Mouse (Mus musculus): ENCODE results near the gene Pkdcc. TPM values are rescaled to one million over a fixed set of nuclear protein-coding genes. Genes with fewer than 3 reads are reported as not detected.

Pkdcc gene
- polyA plus RNA-seq, 1 experiment, result 42.6 TPM

DNA sequence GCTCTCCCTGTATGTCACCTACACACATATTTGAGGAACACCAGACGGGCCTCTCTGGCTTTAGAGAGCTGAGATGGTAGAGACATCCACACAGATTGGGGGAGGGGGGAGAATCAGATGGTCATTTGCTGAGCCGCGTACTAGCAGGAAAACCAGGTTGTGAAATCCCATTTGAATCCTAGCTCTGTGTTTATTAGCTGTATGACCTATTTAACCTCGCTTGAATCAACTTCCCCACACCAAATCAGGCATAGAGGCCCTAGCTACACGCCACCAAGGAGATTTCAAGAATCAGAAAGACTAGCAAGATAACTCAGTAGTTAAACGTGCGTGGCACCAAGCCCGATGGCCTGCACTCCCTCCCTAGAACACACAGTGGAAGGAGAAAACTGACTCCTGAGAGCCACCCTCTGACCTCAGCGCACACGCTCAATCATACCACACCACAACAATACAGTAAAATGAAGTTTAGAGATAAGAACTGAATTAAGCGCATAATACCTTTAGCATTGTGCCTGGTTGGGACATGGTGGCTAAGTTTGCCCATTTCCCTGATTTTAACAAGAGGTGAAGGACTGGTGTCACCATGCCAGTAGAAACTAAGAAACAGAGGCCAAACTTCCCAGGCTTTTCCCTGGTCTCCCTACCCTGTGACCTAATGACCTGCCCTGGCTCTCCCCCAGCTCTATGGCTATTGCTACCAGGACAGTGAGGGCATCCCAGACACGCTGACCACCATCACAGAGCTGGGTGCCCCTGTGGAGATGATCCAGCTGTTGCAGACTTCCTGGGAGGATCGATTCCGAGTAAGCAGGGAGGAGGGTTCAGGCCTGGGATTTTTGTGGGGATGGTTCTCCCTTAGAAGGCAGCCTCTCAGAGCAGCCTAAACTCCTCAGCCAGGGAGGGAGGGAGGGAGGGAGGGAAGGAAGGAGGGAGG, 4.5 kb downstream of the Pkdcc start:
- Histone ChIP-seq H3K36me3 (ENCODE audit: control insufficient read depth, insufficient read depth, low read length) (no peaks in the 10 kb centered on the region), H3K27ac (ENCODE audit: insufficient read depth, low read depth, low read length) (peak overlapping the region; percentile 7; the same call in 1 of the 2 replicates), H3K27me3 (replicated peaks; ENCODE audit: control insufficient read depth, insufficient read depth, low read length) (no peaks in the 10 kb centered on the region), H3K4me1 (ENCODE audit: control insufficient read depth, insufficient read depth, low read length) (peaks cover 12% of the 10 kb centered on the region; the same call in 1 of the 2 replicates), H3K4me3 (ENCODE audit: insufficient read depth, low read depth, low read length) (no peak overlapping the region)
- peak; percentile 45 for DNase-seq
- TF ChIP-seq POLR2A (IDR thresholded peaks at IDR 0.05; ENCODE audit: low read depth, low read length), result no peak
- TF ChIP-seq CTCF (conservative IDR thresholded peaks at IDR 0.05; ENCODE audit: insufficient read depth, insufficient read length, low read depth, low read length), result no peak
- 73% methylated on average over 14 of the region's 14 CpGs for WGBS

- WGBS, result 83% methylated on average over 18 of the region's 18 CpGs
- no peak for TF ChIP-seq CTCF (conservative IDR thresholded peaks at IDR 0.05; ENCODE audit: insufficient read depth, insufficient read length, low read depth, low read length)
- TF ChIP-seq POLR2A (IDR thresholded peaks at IDR 0.05; ENCODE audit: low read depth, low read length), result no peak
- peaks cover 12% of the 10 kb centered on the region; the same call in 1 of the 2 replicates for H3K4me1 ChIP-seq (ENCODE audit: control insufficient read depth, insufficient read depth, low read length)
- H3K4me3 ChIP-seq (ENCODE audit: insufficient read depth, low read depth, low read length), result no peak overlapping the region
- no peaks in the 10 kb centered on the region for H3K27me3 ChIP-seq (replicated peaks; ENCODE audit: control insufficient read depth, insufficient read depth, low read length)
- no peaks in the 10 kb centered on the region for H3K36me3 ChIP-seq (ENCODE audit: control insufficient read depth, insufficient read depth, low read length)
- DNase-seq, result no peak
- no peak overlapping the region for H3K27ac ChIP-seq (ENCODE audit: insufficient read depth, low read depth, low read length)
These were observed 6.0 kb downstream of the Pkdcc start for GRCm38 (mm10) chr17:83220954-83221538.

DNA sequence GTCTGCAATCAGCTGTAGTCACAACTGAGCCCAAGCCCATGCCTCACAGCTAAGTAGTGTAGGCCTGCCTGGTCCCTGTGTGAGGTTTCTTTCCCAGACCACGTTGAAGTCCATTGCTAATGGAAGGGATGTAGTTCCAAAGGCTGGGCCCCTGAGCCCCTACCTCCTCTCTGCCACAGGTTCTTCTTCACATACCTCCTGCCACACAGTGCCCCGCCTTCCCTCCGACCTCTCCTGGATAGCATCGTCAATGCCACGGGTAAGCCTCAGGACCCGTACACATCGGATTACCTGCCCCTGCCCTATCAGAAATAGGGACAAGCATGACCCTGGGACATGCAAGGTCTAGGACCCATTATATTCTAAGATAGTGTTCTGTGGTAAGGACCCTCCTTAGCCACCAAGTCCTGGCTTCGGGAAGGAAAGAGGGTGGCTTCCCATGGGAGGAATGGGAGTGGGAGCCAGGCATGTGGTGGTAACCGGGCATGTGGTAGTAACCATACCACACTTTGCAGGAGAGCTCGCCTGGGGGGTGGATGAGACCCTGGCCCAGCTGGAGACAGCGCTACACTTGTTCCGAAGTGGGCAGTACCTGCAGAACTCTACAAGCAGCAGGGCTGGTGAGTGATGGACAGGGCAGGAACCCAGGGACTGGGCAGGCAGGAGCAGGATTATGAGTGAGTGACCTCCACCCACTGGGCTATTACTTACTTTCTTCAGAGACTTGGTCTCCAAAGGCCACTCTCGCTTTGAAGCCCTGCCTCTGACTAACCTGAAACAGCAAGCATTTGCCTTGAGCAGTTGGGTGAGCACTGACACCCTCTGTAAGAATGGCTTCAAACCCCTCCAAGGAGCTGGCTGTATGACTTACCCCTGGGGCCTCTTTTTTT, 6.8 kb downstream of the Pkdcc start:
- Histone ChIP-seq H3K36me3 (ENCODE audit: control insufficient read depth, insufficient read depth, low read length) (no peaks in the 10 kb centered on the region), H3K27ac (ENCODE audit: insufficient read depth, low read depth, low read length) (no peak overlapping the region)
- DNase-seq, result no peak

DNA sequence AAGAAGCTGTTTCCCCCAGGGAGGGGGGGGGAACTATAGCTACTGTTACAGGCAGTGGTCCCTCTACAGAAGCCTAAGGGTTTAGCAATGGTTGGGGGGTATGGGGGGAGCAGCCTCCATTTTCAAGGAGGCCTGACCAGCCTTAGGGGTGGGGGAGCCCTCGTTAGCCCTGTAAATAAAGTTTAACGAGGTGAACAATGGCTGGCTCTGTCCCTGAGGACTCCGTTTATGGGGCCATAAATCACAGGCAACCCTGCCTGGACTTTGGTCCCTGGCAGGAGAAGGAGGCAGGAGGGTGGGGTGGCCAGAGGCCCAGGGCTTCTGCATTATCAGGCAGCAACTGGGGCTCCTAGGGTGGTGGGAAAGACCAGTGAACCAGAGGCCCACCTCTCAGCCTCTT, 7.6 kb downstream of the Pkdcc start:
- no peak overlapping the region for H3K27ac ChIP-seq (ENCODE audit: insufficient read depth, low read depth, low read length)
- H3K4me1 ChIP-seq (ENCODE audit: control insufficient read depth, insufficient read depth, low read length), result peaks cover 12% of the 10 kb centered on the region; the same call in 1 of the 2 replicates

More for the DNA sequence above, 6.8 kb downstream of the Pkdcc start:
- no peaks in the 10 kb centered on the region for H3K27me3 ChIP-seq (replicated peaks; ENCODE audit: control insufficient read depth, insufficient read depth, low read length)
- H3K4me3 ChIP-seq (ENCODE audit: insufficient read depth, low read depth, low read length), result no peak overlapping the region
- 77% methylated on average over 13 of the region's 13 CpGs for WGBS
- TF ChIP-seq CTCF (conservative IDR thresholded peaks at IDR 0.05; ENCODE audit: insufficient read depth, insufficient read length, low read depth, low read length), result no peak
- no peak for TF ChIP-seq POLR2A (IDR thresholded peaks at IDR 0.05; ENCODE audit: low read depth, low read length)
- H3K4me1 ChIP-seq (ENCODE audit: control insufficient read depth, insufficient read depth, low read length), result peaks cover 12% of the 10 kb centered on the region; the same call in 1 of the 2 replicates

DNA sequence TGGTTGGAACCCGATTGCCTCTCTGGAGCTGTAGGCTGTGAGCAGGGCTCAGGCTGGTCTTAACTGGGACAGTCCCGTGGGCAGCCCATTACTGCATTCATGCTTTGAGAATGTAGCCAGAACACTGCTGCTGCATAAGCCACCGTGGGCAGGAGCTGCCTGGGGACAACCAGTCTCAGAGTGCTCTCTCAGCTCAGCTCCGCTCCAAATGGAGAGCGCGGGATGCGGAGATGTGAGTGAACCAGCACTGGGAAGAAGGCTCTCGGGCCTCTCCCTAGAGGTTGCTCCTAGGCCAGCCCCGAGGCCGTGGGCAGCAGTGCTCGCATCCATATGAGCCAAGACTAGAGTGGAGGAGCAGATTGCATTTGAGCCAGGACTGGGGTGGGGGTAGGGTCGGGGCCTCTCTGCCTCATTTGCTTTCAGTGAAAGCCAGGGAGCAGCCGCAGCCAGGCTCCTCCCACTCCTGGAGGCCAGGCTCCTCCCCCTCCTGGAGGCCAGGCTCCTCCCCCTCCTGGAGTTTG, 9.4 kb downstream of the Pkdcc start:
- peak; percentile 72 for DNase-seq
- Histone ChIP-seq H3K27ac (ENCODE audit: insufficient read depth, low read depth, low read length) (peak overlapping the region; percentile 33; the same call in 1 of the 2 replicates), H3K27me3 (replicated peaks; ENCODE audit: control insufficient read depth, insufficient read depth, low read length) (no peaks in the 10 kb centered on the region), H3K4me3 (ENCODE audit: insufficient read depth, low read depth, low read length) (no peak overlapping the region), H3K36me3 (ENCODE audit: control insufficient read depth, insufficient read depth, low read length) (no peaks in the 10 kb centered on the region), H3K4me1 (ENCODE audit: control insufficient read depth, insufficient read depth, low read length) (peaks cover 12% of the 10 kb centered on the region; the same call in 1 of the 2 replicates)
- WGBS, result 66% methylated on average over 13 of the region's 13 CpGs
- TF ChIP-seq POLR2A (IDR thresholded peaks at IDR 0.05; ENCODE audit: low read depth, low read length) (no peak), CTCF (conservative IDR thresholded peaks at IDR 0.05; ENCODE audit: insufficient read depth, insufficient read length, low read depth, low read length) (no peak)

More for the DNA sequence above, 7.6 kb downstream of the Pkdcc start:
- DNase-seq, result peak; percentile 86
- WGBS, result 6% methylated on average over 3 of the region's 3 CpGs
- no peaks in the 10 kb centered on the region for H3K36me3 ChIP-seq (ENCODE audit: control insufficient read depth, insufficient read depth, low read length)
- H3K4me3 ChIP-seq (ENCODE audit: insufficient read depth, low read depth, low read length), result no peak overlapping the region
- TF ChIP-seq POLR2A (IDR thresholded peaks at IDR 0.05; ENCODE audit: low read depth, low read length) (no peak), CTCF (conservative IDR thresholded peaks at IDR 0.05; ENCODE audit: insufficient read depth, insufficient read length, low read depth, low read length) (no peak)
- H3K27me3 ChIP-seq (replicated peaks; ENCODE audit: control insufficient read depth, insufficient read depth, low read length), result no peaks in the 10 kb centered on the region

DNA sequence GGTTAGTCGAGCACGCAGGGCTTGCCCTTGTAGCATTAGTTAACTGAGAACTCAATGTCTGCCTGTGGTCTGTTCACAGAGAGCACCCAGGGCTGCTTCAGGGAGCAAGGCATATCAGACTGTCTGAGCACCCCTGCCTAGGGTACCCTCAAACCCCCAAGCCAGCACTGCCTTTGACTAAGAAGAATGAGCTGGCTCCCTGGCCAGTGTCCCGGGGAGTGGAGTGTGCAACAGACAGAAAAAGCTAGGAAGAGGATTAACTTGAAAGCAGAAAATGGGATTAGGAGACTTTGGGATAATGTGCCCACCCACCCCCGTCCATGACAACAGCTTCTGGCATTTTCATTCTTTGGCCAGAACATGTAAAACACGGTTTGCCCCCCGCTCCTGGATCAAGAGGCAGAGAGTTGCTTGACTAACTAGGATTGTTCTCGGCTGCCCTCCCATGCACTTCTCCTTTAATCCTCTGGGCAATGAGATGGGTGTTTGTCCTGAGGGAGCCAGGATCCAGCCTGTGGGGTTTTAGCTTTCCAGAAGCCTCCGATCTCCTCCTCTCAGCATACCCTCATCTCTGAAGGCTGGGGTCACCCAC, 11.4 kb downstream of the Pkdcc start:
- no peak for DNase-seq
- Histone ChIP-seq H3K4me1 (ENCODE audit: control insufficient read depth, insufficient read depth, low read length) (peaks cover 12% of the 10 kb centered on the region; the same call in 1 of the 2 replicates), H3K27ac (ENCODE audit: insufficient read depth, low read depth, low read length) (no peak overlapping the region), H3K4me3 (ENCODE audit: insufficient read depth, low read depth, low read length) (no peak overlapping the region), H3K27me3 (replicated peaks; ENCODE audit: control insufficient read depth, insufficient read depth, low read length) (no peaks in the 10 kb centered on the region), H3K36me3 (ENCODE audit: control insufficient read depth, insufficient read depth, low read length) (no peaks in the 10 kb centered on the region)
- 81% methylated on average over 8 of the region's 8 CpGs for WGBS
- no peak for TF ChIP-seq CTCF (conservative IDR thresholded peaks at IDR 0.05; ENCODE audit: insufficient read depth, insufficient read length, low read depth, low read length)
- TF ChIP-seq POLR2A (IDR thresholded peaks at IDR 0.05; ENCODE audit: low read depth, low read length), result no peak
